ENCODE assay signal across 15 mouse cellular contexts in genomic region chr6:108630701-108631100, GRCm38 (mm10). TPM values are rescaled to one million over a fixed set of nuclear protein-coding genes. Genes with fewer than 3 reads are reported as not detected.
A peak's percentile ranks its signal among the peaks of the same experiment; 100 is the strongest.
DNase-seq lines count a peak whose midpoint lies in the region; TF ChIP-seq lines count a peak whose summit lies in the region.
"Had no signal": no experiment of that assay in that cellular context is flagged by ENCODE, and none has a peak within 500 bp of the region (broad histone marks: within the 10 kb centered on the region; RNA-seq: fewer than 3 reads in every experiment).

No protein-coding gene starts in this region.

- no peak overlapping the region for H3K27ac ChIP-seq in CH12.LX (ENCODE audit: insufficient read depth, low read depth)
- no peak overlapping the region for H3K27ac ChIP-seq in spleen, adult 2 months (ENCODE audit: insufficient read depth, low read length)
- H3K27ac ChIP-seq: layer of hippocampus, adult 2 months; macrophage had no signal

- no peak for TF ChIP-seq POLR2A in CH12.LX (IDR thresholded peaks at IDR 0.05; ENCODE audit: low read depth, low read length)
- TF ChIP-seq POLR2A in spleen, adult 2 months (IDR thresholded peaks at IDR 0.05; ENCODE audit: low read depth, low read length), result no peak

- peak; percentile 79 for DNase-seq in 416B (ENCODE audit: low read depth)
- peak; percentile 81 for DNase-seq in CH12.LX (ENCODE audit: extremely low read depth)
- peak; percentile 56 for DNase-seq in lung, postnatal 25 days (ENCODE audit: low spot score)
- peak; percentile 74 to 89 for DNase-seq in spleen, adult 2 months (ENCODE audit: low read depth in 1 of 2, low spot score in 2 of 2)
- no peak for DNase-seq in right cerebral cortex, adult 18-20 months
- DNase-seq in embryo, embryonic 11 days, result no peak
- no peak for DNase-seq in cerebellum, adult 9-10 months
- no peak for DNase-seq in urinary bladder, postnatal 36 days (ENCODE audit: low spot score in 2 of 2)
- DNase-seq: gastrocnemius, postnatal 36 days; heart, postnatal 10 days; kidney, adult 18-20 months; left cerebral cortex, postnatal 4 days; right cerebral cortex, postnatal 14 days had no signal

- no peaks in the 10 kb centered on the region for H3K79me2 ChIP-seq in CH12.LX (replicated peaks; ENCODE audit: control insufficient read depth, extremely low read depth, insufficient read depth, poor library complexity, severe bottlenecking)

- no peak overlapping the region for H3K4me3 ChIP-seq in CH12.LX (replicated peaks in 1 of 3; ENCODE audit: low read depth in 2 of 3, low read length in 2 of 3, poor library complexity in 1 of 3)
- H3K4me3 ChIP-seq in spleen, adult 2 months (ENCODE audit: extremely low read depth, insufficient read depth, insufficient read length), result no peak overlapping the region
- H3K4me3 ChIP-seq: layer of hippocampus, adult 2 months had no signal

- no peaks in the 10 kb centered on the region for H3K36me3 ChIP-seq in CH12.LX (replicated peaks in 1 of 2; ENCODE audit: control insufficient read depth in 1 of 2, insufficient read depth in 1 of 2, low read length in 1 of 2)
- H3K36me3 ChIP-seq in spleen, adult 2 months (ENCODE audit: control insufficient read depth, insufficient read depth, low read length), result no peaks in the 10 kb centered on the region

- H3K9ac ChIP-seq in CH12.LX (ENCODE audit: insufficient read depth, low read depth), result no peak overlapping the region

- no peak for TF ChIP-seq CTCF in CH12.LX (conservative IDR thresholded peaks at IDR 0.05 in 1 of 2, IDR thresholded peaks at IDR 0.05 in 1 of 2; ENCODE audit: low read depth in 2 of 2, low read length in 2 of 2)
- no peak for TF ChIP-seq CTCF in spleen, adult 2 months (IDR thresholded peaks at IDR 0.05; ENCODE audit: extremely low read depth, insufficient read depth, insufficient read length, insufficient replicate concordance)

- dilution Hi-C loops in CH12.LX (cut with MboI; ENCODE audit: extremely low pct_ligation_motif_present, extremely low pct_unique_long_range_greater_than_20kb, low sequenced_read_pairs), result no loop called here

- H3K9me3 ChIP-seq in CH12.LX (replicated peaks; ENCODE audit: low read length), result peaks cover 22% of the 10 kb centered on the region

- no peaks in the 10 kb centered on the region for H3K27me3 ChIP-seq in CH12.LX (replicated peaks)
- H3K27me3 ChIP-seq in spleen, adult 2 months (ENCODE audit: control insufficient read depth, insufficient read depth, low read length), result no peaks in the 10 kb centered on the region

- no peak overlapping the region for H3K4me2 ChIP-seq in CH12.LX (ENCODE audit: insufficient read depth, low read depth, poor library complexity, severe bottlenecking)

- in situ Hi-C loops in CH12.LX (cut with MboI; ENCODE audit: low pct_ligation_motif_present, low pct_unique_long_range_greater_than_20kb, low sequenced_read_pairs), result no loop called here

- no peak for TF ChIP-seq RAD21 in CH12.LX (IDR thresholded peaks at IDR 0.05; ENCODE audit: low read depth, low read length)

- H3K4me1 ChIP-seq in CH12.LX (ENCODE audit: control insufficient read depth in 1 of 2, insufficient read depth in 2 of 2), result peaks cover 6 to 17% of the 10 kb centered on the region in 2 experiments
- peaks cover 10% of the 10 kb centered on the region for H3K4me1 ChIP-seq in spleen, adult 2 months (ENCODE audit: control insufficient read depth, insufficient read depth, insufficient read length)

- no peak for TF ChIP-seq EP300 in CH12.LX (IDR thresholded peaks at IDR 0.05; ENCODE audit: low read length)

TF ChIP-seq in CH12.LX, 34 proteins besides CTCF, POLR2A, EP300 and RAD21:
- TF ChIP-seq GABPA (IDR thresholded peaks at IDR 0.05; ENCODE audit: insufficient replicate concordance, low read depth, low read length), result no peak
- peak; percentile 20; the same call in 1 of the 2 replicates for TF ChIP-seq ETS1 (conservative IDR thresholded peaks at IDR 0.05; ENCODE audit: low read depth, low read length)
- no peak for TF ChIP-seq JUN (IDR thresholded peaks at IDR 0.05; ENCODE audit: insufficient read depth, low read depth, low read length)

RNA-seq across cellular contexts. Expression of gene Bhlhe40, which starts 29.7 kb away (rescaled TPM):
- total RNA-seq in CH12.LX (2012; rRNA removed) (77.7 and 130 TPM in 2 replicates), CH12.LX (2014; rRNA removed) (44.6 and 55.4 TPM in 2 replicates)
- 109 and 117 TPM in 2 replicates for polyA plus RNA-seq in CH12.LX (2012; ENCODE audit: insufficient read length, low read depth)
- 8.1 and 10.2 TPM in 2 replicates for polyA plus RNA-seq in spleen, adult 2 months (2012; rRNA removed)

Comparison
In these comparisons a context has a peak if more than half of its experiments do, and no peak if none do; other contexts are left out.
1. DNase-seq: peak in 416B (single experiment), CH12.LX (single experiment), lung, postnatal 25 days (single experiment) and spleen, adult 2 months (2 of 2); none in right cerebral cortex, adult 18-20 months (single experiment), embryo, embryonic 11 days (single experiment), cerebellum, adult 9-10 months (single experiment) and urinary bladder, postnatal 36 days (0 of 2).